Mouse (Mus musculus): ENCODE measurements around the gene Stau1.
A peak's percentile ranks its signal among the peaks of the same experiment; 100 is the strongest.
"Not testable (repeated sequence)": the region's sequence is repeated elsewhere in the genome, so short reads cannot be mapped to it uniquely, and the experiment has no call there.

Gene Stau1

GRCm38 (mm10) chr2:166995796-166996532, at the start of gene Stau1:
Stau1 (minus strand) TSS chr2:166996299.
- peak; percentile 96 to 97 for DNase-seq

- DNase-seq, result no peak
Observed at GRCm38 (mm10) chr2:167043400-167044121, 47.5 kb upstream of the Stau1 start.

GRCm38 (mm10) chr2:167039386-167039785, 43.3 kb upstream of the Stau1 start:
- no peak for DNase-seq

GRCm38 (mm10) chr2:167038716-167039115, 42.6 kb upstream of the Stau1 start:
- no peak for DNase-seq

- DNase-seq, result no peak
Observed at GRCm38 (mm10) chr2:167038297-167038696, 42.2 kb upstream of the Stau1 start.

- no peak for DNase-seq
Observed at GRCm38 (mm10) chr2:167037710-167038109, 41.6 kb upstream of the Stau1 start.

GRCm38 (mm10) chr2:167030507-167030906, 34.4 kb upstream of the Stau1 start:
- DNase-seq, result no peak

GRCm38 (mm10) chr2:167028553-167028952, 32.5 kb upstream of the Stau1 start:
- no peak for DNase-seq

- DNase-seq, result no peak
Observed at GRCm38 (mm10) chr2:167019396-167019795, 23.3 kb upstream of the Stau1 start.

- no peak for DNase-seq
Observed at GRCm38 (mm10) chr2:167015382-167015718, 19.3 kb upstream of the Stau1 start.

GRCm38 (mm10) chr2:167014702-167015381, 18.7 kb upstream of the Stau1 start, which contains the start of gene Ddx27:
Ddx27 (plus strand) TSS chr2:167015193.
- peak; percentile 91 to 92 for DNase-seq

- no peak for DNase-seq
Observed at GRCm38 (mm10) chr2:167010546-167010945, 14.4 kb upstream of the Stau1 start.

- DNase-seq, result no peak
Observed at GRCm38 (mm10) chr2:167009483-167009882, 13.4 kb upstream of the Stau1 start.

GRCm38 (mm10) chr2:167007565-167007964, 11.5 kb upstream of the Stau1 start:
- DNase-seq, result not testable (repeated sequence)

GRCm38 (mm10) chr2:167007001-167007491, 10.9 kb upstream of the Stau1 start:
- DNase-seq, result no peak

GRCm38 (mm10) chr2:167006355-167006754, 10.3 kb upstream of the Stau1 start:
- DNase-seq, result no peak

- peak; percentile 42 to 73 for DNase-seq
Observed at GRCm38 (mm10) chr2:167004099-167004854, 8.2 kb upstream of the Stau1 start.

GRCm38 (mm10) chr2:167001486-167001885, 5.4 kb upstream of the Stau1 start:
- DNase-seq, result no peak

GRCm38 (mm10) chr2:166996533-166996894, 415 bp upstream of the Stau1 start:
- no peak for DNase-seq

- DNase-seq, result peak; percentile 15 to 16
Observed at GRCm38 (mm10) chr2:166995021-166995795, 891 bp downstream of the Stau1 start.

- peak in 1 of 2 experiments; percentile 37 for DNase-seq
Observed at GRCm38 (mm10) chr2:166991945-166992344, 4.2 kb downstream of the Stau1 start.

GRCm38 (mm10) chr2:166990861-166991260, 5.2 kb downstream of the Stau1 start:
- no peak for DNase-seq

All from lung, adult 18-20 months (tissue).